Mouse (Mus musculus) central nervous system, embryonic 11.5 days (tissue): Measurements from ENCODE around the gene Sec31a. TPM values are rescaled to one million over a fixed set of nuclear protein-coding genes. Genes with fewer than 3 reads are reported as not detected.

ENCODE experiments used
- polyA plus RNA-seq: library from polyadenylated mRNA; depleted of rRNA; stranded (reverse); fragments of >200 nt; gene quantifications from 2 replicates; pipeline ENCODE4 v1.2.3, GENCODE M21; 2012; rRNA removed

Sec31a gene
- polyA plus RNA-seq: 63.5 and 126 TPM in 2 replicates

GRCm38 (mm10) chr5:100415761-100416590, at the start of gene Sec31a:
Sec31a (minus strand) TSS chr5:100416234.

Other genes with a start within 250 kb of the Sec31a start
- 9.9 and 15.1 TPM in 2 replicates for gene Lin54, start 84.4 kb upstream of the Sec31a start, polyA plus RNA-seq
- gene Cops4, start 102.1 kb upstream of the Sec31a start, polyA plus RNA-seq: 58.4 and 113 TPM in 2 replicates
- 7.4 and 10.4 TPM in 2 replicates for gene Plac8, start 156.0 kb upstream of the Sec31a start, polyA plus RNA-seq